Mouse (Mus musculus) G1E (cell line): Measurements from ENCODE around the gene Txn1.

Experiments used
- CTCF ChIP-seq: IDR thresholded peaks from 2 replicates; pipeline ENCODE4 v1.5.1; 2012; ENCODE audit warnings: low read depth, low read length, inconsistent platforms, mixed read lengths
- GATA1 ChIP-seq: IDR thresholded peaks from 2 replicates; pipeline ENCODE4 v1.6.1; 2012; ENCODE audit warnings: borderline replicate concordance, low read length, inconsistent platforms, mixed read lengths
- POLR2AphosphoS5 ChIP-seq: IDR thresholded peaks from 2 replicates; pipeline ENCODE4 v1.6.1; 2012; ENCODE audit warnings: low read depth, low read length, inconsistent platforms; ENCODE audit not compliant: insufficient replicate concordance
- TAL1 ChIP-seq: conservative IDR thresholded peaks from 2 replicates; pipeline ENCODE4 v1.6.1; 2012; ENCODE audit warnings: low read depth, low read length, inconsistent platforms, mixed read lengths

DNA sequence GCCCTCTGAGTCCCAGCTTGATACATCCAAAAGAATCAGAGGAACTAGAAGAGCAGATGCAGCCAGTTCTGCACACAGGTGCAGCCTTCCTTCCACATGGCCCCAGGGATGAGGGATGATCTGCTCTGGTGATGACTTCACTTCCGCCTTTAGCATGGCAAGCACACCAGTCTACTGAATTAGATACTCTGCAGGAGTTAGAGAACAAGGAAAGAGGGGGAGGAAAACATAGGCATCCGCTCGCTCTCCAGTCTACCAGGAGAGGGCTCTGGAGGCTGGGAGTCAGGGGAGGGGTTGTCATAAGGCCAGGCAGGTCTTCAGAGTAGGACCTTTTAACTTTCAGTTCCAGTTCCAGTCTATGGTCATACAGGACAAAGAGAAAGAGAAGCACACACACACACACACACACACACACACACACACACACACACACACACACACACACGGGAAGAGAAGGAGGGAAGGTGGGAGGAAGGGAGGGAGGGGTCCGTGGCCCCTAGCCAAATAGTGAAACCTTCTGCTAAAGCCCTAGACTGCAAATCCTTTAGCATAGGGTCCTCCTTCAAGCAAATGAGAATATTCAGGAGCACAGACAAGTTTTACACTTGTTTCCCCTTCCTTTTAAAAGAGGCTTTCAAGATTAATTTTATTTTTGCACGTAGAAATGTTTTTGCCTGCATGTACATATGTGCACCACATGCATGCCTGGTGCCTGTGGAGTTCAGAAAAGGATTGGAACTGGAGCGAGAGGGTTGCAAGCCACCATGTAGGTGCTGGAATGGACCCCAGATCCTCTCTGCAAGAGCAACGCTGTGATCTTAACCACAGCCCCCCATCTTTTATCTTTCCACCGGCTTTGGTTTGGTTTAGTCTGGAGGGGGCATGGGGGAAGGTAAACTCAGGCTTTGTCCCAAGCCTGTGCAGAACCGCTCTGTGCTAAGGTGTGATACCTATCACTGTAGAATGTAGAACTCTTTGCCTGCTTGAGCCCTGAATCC, 41.7 kb downstream of the Txn1 start:
- TF ChIP-seq POLR2AphosphoS5 (no peak), GATA1 (no peak), CTCF (no peak), TAL1 (no peak)
